Comparison of ENCODE assay signal across 9 mouse cellular contexts in the genomic region with DNA sequence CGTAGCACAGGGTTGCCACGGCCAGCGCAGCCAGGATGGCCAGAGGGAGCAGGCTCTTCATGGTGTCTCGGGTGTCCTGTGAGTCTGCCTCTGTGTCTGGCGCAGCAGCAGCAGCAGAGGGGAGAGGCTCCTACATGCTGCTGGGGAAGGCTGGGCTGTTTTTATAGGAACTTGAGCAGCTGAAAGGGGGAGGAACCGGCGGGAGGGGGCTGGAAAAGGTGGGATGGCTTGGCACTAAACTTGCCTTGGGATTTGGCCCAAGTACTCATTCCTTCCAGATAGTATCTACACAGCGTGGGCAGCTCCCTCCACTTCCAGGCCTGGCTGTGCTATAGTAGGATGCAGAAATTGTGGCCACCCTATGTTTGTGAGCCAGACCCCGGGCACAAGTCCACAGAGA. TPM values are rescaled to one million over a fixed set of nuclear protein-coding genes. Genes with fewer than 3 reads are reported as not detected.
DNase-seq lines count a peak whose midpoint lies in the region; ATAC-seq lines count a peak whose summit lies in the region.
"Had no signal": no experiment of that assay in that cellular context is flagged by ENCODE, and none has a peak within 500 bp of the region (broad histone marks: within the 10 kb centered on the region; RNA-seq: fewer than 3 reads in every experiment).

A gene (minus strand): TSS at position 154 of the 400 bp plus-strand sequence.

- no peak within 1 kb of the TSS for H3K27ac ChIP-seq in midbrain, embryonic 12.5 days (replicated peaks)
- H3K27ac ChIP-seq in midbrain, embryonic 10.5 days (replicated peaks): no peak within 1 kb of the TSS
- H3K27ac ChIP-seq in embryonic facial prominence, embryonic 11.5 days (replicated peaks; ENCODE audit: low read depth, low read length): no peak within 1 kb of the TSS
- peak within 1 kb of the TSS; percentile 79; the same call in 1 of the 2 replicates for H3K27ac ChIP-seq in heart, embryonic 12.5 days (ENCODE audit: poor library complexity, severe bottlenecking)
- H3K27ac ChIP-seq in midbrain, embryonic 16.5 days (ENCODE audit: low read length): no peak within 1 kb of the TSS
- H3K27ac ChIP-seq: liver, embryonic 15.5 days had no signal

- no peak for ATAC-seq in midbrain, embryonic 12.5 days (ENCODE audit: low FRiP score, low read depth)
- no peak for ATAC-seq in embryonic facial prominence, embryonic 11.5 days (replicated peaks; ENCODE audit: insufficient number of reproducible peaks, low FRiP score, low TSS enrichment, low read depth)
- ATAC-seq in heart, embryonic 12.5 days (ENCODE audit: insufficient number of reproducible peaks, low FRiP score): peak; percentile 75
- no peak for ATAC-seq in midbrain, embryonic 16.5 days
- no peak for ATAC-seq in megakaryocyte, adult 5-6 weeks (ENCODE audit: poor library complexity, severe bottlenecking)
- no peak for ATAC-seq in monocyte, adult 5-6 weeks (replicated peaks; ENCODE audit: insufficient number of reproducible peaks, low FRiP score, low TSS enrichment, poor library complexity, severe bottlenecking)

- H3K9ac ChIP-seq in midbrain, embryonic 12.5 days (replicated peaks): no peak within 1 kb of the TSS
- H3K9ac ChIP-seq in embryonic facial prominence, embryonic 11.5 days (replicated peaks; ENCODE audit: low read length): peak within 1 kb of the TSS; percentile 7
- peak within 1 kb of the TSS; percentile 57 for H3K9ac ChIP-seq in heart, embryonic 12.5 days
- no peak within 1 kb of the TSS for H3K9ac ChIP-seq in midbrain, embryonic 16.5 days (ENCODE audit: low read depth, low read length)
- H3K9ac ChIP-seq: liver, embryonic 15.5 days had no signal

- no peak for DNase-seq in midbrain, embryonic 10.5 days (ENCODE audit: low spot score)
- peak; percentile 52 for DNase-seq in embryonic facial prominence, embryonic 11.5 days (ENCODE audit: low spot score)
- no peak for DNase-seq in layer of hippocampus, postnatal 36 days

- H3K4me3 ChIP-seq in midbrain, embryonic 12.5 days: no peak within 1 kb of the TSS
- no peak within 1 kb of the TSS for H3K4me3 ChIP-seq in midbrain, embryonic 10.5 days
- no peak within 1 kb of the TSS for H3K4me3 ChIP-seq in embryonic facial prominence, embryonic 11.5 days (ENCODE audit: low read depth, low read length)
- peak within 1 kb of the TSS; percentile 43 for H3K4me3 ChIP-seq in heart, embryonic 12.5 days
- no peak within 1 kb of the TSS for H3K4me3 ChIP-seq in midbrain, embryonic 16.5 days (ENCODE audit: low read depth, low read length)
- H3K4me3 ChIP-seq: liver, embryonic 15.5 days had no signal

- no peaks in the 10 kb centered on the region for H3K36me3 ChIP-seq in midbrain, embryonic 12.5 days
- no peaks in the 10 kb centered on the region for H3K36me3 ChIP-seq in midbrain, embryonic 10.5 days
- H3K36me3 ChIP-seq in embryonic facial prominence, embryonic 11.5 days (replicated peaks; ENCODE audit: control insufficient read depth, insufficient read depth, low read depth, low read length): no peaks in the 10 kb centered on the region
- H3K36me3 ChIP-seq in heart, embryonic 12.5 days: peaks cover 3% of the 10 kb centered on the region; the same call in 1 of the 2 replicates
- no peaks in the 10 kb centered on the region for H3K36me3 ChIP-seq in midbrain, embryonic 16.5 days (ENCODE audit: control insufficient read depth, insufficient read depth, low read length)
- H3K36me3 ChIP-seq: liver, embryonic 15.5 days had no signal

- H3K4me2 ChIP-seq in midbrain, embryonic 12.5 days (replicated peaks): no peak within 1 kb of the TSS
- H3K4me2 ChIP-seq in embryonic facial prominence, embryonic 11.5 days (ENCODE audit: low read depth, low read length): peak within 1 kb of the TSS; percentile 19; the same call in 1 of the 2 replicates
- H3K4me2 ChIP-seq in heart, embryonic 12.5 days: peak within 1 kb of the TSS; percentile 60
- H3K4me2 ChIP-seq in midbrain, embryonic 16.5 days (ENCODE audit: low read length): no peak within 1 kb of the TSS
- H3K4me2 ChIP-seq: liver, embryonic 15.5 days had no signal

- no peaks in the 10 kb centered on the region for H3K4me1 ChIP-seq in midbrain, embryonic 12.5 days
- H3K4me1 ChIP-seq in midbrain, embryonic 10.5 days: no peaks in the 10 kb centered on the region
- no peaks in the 10 kb centered on the region for H3K4me1 ChIP-seq in embryonic facial prominence, embryonic 11.5 days (ENCODE audit: control insufficient read depth, insufficient read depth, low read length)
- peaks cover 21% of the 10 kb centered on the region for H3K4me1 ChIP-seq in heart, embryonic 12.5 days (replicated peaks)
- no peaks in the 10 kb centered on the region for H3K4me1 ChIP-seq in midbrain, embryonic 16.5 days (ENCODE audit: control insufficient read depth, insufficient read depth, low read length)
- H3K4me1 ChIP-seq: liver, embryonic 15.5 days had no signal

- WGBS in midbrain, embryonic 12.5 days: 65% methylated on average over 9 of the region's 9 CpGs
- WGBS in midbrain, embryonic 10.5 days: 64% methylated on average over 9 of the region's 9 CpGs
- 24% methylated on average over 9 of the region's 9 CpGs for WGBS in embryonic facial prominence, embryonic 11.5 days
- 15% methylated on average over 9 of the region's 9 CpGs for WGBS in heart, embryonic 12.5 days
- WGBS in midbrain, embryonic 16.5 days: 57% methylated on average over 9 of the region's 9 CpGs

- H3K27me3 ChIP-seq in midbrain, embryonic 12.5 days: no peaks in the 10 kb centered on the region
- H3K27me3 ChIP-seq in midbrain, embryonic 10.5 days (ENCODE audit: low read depth, poor library complexity, severe bottlenecking): no peaks in the 10 kb centered on the region
- H3K27me3 ChIP-seq in embryonic facial prominence, embryonic 11.5 days (ENCODE audit: control insufficient read depth, insufficient read depth, low read length): no peaks in the 10 kb centered on the region
- H3K27me3 ChIP-seq in heart, embryonic 12.5 days (replicated peaks): no peaks in the 10 kb centered on the region
- no peaks in the 10 kb centered on the region for H3K27me3 ChIP-seq in midbrain, embryonic 16.5 days (ENCODE audit: control insufficient read depth, insufficient read depth, low read depth, low read length)

- no peaks in the 10 kb centered on the region for H3K9me3 ChIP-seq in midbrain, embryonic 12.5 days
- no peaks in the 10 kb centered on the region for H3K9me3 ChIP-seq in midbrain, embryonic 10.5 days (replicated peaks)
- H3K9me3 ChIP-seq in embryonic facial prominence, embryonic 11.5 days (replicated peaks; ENCODE audit: control insufficient read depth, low read length): no peaks in the 10 kb centered on the region
- H3K9me3 ChIP-seq in heart, embryonic 12.5 days (replicated peaks): no peaks in the 10 kb centered on the region
- no peaks in the 10 kb centered on the region for H3K9me3 ChIP-seq in midbrain, embryonic 16.5 days (replicated peaks; ENCODE audit: control insufficient read depth, low read length, poor library complexity, severe bottlenecking)
- H3K9me3 ChIP-seq: liver, embryonic 15.5 days had no signal

RNA-seq across cellular contexts. Expression of the gene that starts here (rescaled TPM):
- polyA plus RNA-seq in midbrain, embryonic 12.5 days (2016; fragmentation: Nextera tagmentation; extraction: Ambion mirVana): 7.2 and 10.9 TPM in 2 replicates
- polyA plus RNA-seq in midbrain, embryonic 10.5 days (2016; fragmentation: Nextera tagmentation; extraction: Ambion mirVana): 1.1 and 1.5 TPM in 2 replicates
- 9.7 and 11.8 TPM in 2 replicates for polyA plus RNA-seq in embryonic facial prominence, embryonic 11.5 days (2014; fragmentation: Nextera tagmentation; extraction: Ambion mirVana)
- 139 TPM in 2 replicates for polyA plus RNA-seq in heart, embryonic 12.5 days (2016; fragmentation: Nextera tagmentation; extraction: Ambion mirVana)
- 10 to 100 TPM; 16.1 to 37.1 TPM for total RNA-seq in layer of hippocampus, postnatal 36 days (2021)
- polyA plus RNA-seq in midbrain, embryonic 16.5 days (2015; fragmentation: Nextera tagmentation; extraction: Ambion mirVana): 11.2 and 16.3 TPM in 2 replicates
- total RNA-seq in megakaryocyte, adult 5-6 weeks (2015): 0.42 and 1.5 TPM in 2 replicates
- total RNA-seq in megakaryocyte, adult 5-6 weeks (2017): not detected in 2 replicates
- total RNA-seq in monocyte, adult 5-6 weeks (2017): not detected in 3 replicates

Comparison
In these comparisons a context has a peak if more than half of its experiments do, and no peak if none do; other contexts are left out.
1. RNA of the gene that starts here (total RNA-seq): 16.1 to 37.1 TPM in layer of hippocampus, postnatal 36 days; 0.42 to 1.5 TPM in megakaryocyte, adult 5-6 weeks and not detected in monocyte, adult 5-6 weeks; every median in the first group is over 4 times any median in the second.
2. H3K4me2 ChIP-seq: peak in embryonic facial prominence, embryonic 11.5 days (single experiment) and heart, embryonic 12.5 days (single experiment); none in midbrain, embryonic 12.5 days (single experiment) and midbrain, embryonic 16.5 days (single experiment).
3. H3K9ac ChIP-seq: peak in embryonic facial prominence, embryonic 11.5 days (single experiment) and heart, embryonic 12.5 days (single experiment); none in midbrain, embryonic 12.5 days (single experiment) and midbrain, embryonic 16.5 days (single experiment).